Mouse (Mus musculus) hindbrain, embryonic 14.5 days (tissue): Measurements from ENCODE around the gene Serpinb6b. TPM values are rescaled to one million over a fixed set of nuclear protein-coding genes. Genes with fewer than 3 reads are reported as not detected.
"Not testable (repeated sequence)": the region's sequence is repeated elsewhere in the genome, so short reads cannot be mapped to it uniquely, and the experiment has no call there.

Experiments
- ATAC-seq: fragments of 200-750 bp; cut with Nextera tagmentation; 2 replicates; pipeline ENCODE4 v1.8.0; 2017; ENCODE audit warnings: moderate number of reproducible peaks, mild to moderate bottlenecking, moderate TSS enrichment, moderate library complexity; ENCODE audit not compliant: low FRiP score
- DNase-seq: peaks from one replicate; pipeline ENCODE4 v3.0.0-alpha.2; 2015; ENCODE audit warnings: low spot score
- H3K27ac ChIP-seq: fragments of 300-500 bp; sonication (generic); 2 replicates; pipeline ENCODE4 v1.5.1; 2014; ENCODE audit warnings: mild to moderate bottlenecking, moderate library complexity
- H3K27me3 ChIP-seq: fragments of 300-500 bp; sonication (generic); 2 replicates; pipeline ENCODE4 v1.6.1; 2014; ENCODE audit warnings: mild to moderate bottlenecking, low read length, mixed read lengths; ENCODE audit not compliant: control insufficient read depth, insufficient read depth
- H3K36me3 ChIP-seq: fragments of 300-500 bp; sonication (generic); replicated peaks from 2 replicates; pipeline ENCODE4 v1.6.1; 2014; ENCODE audit not compliant: control insufficient read depth, insufficient read depth
- H3K4me1 ChIP-seq: fragments of 300-500 bp; sonication (generic); replicated peaks from 2 replicates; pipeline ENCODE4 v1.6.1; 2014; ENCODE audit warnings: antibody characterized with exemption, low read length, mixed read lengths; ENCODE audit not compliant: control insufficient read depth, insufficient read depth
- H3K4me2 ChIP-seq: fragments of 300-500 bp; sonication (generic); replicated peaks from 2 replicates; pipeline ENCODE4 v1.6.1; 2014; ENCODE audit warnings: mild to moderate bottlenecking, moderate library complexity
- H3K4me3 ChIP-seq: fragments of 300-500 bp; sonication (generic); replicated peaks from 2 replicates; pipeline ENCODE4 v1.5.1; 2014; ENCODE audit warnings: mild to moderate bottlenecking, low read length
- H3K9ac ChIP-seq: fragments of 300-500 bp; sonication (generic); 2 replicates; pipeline ENCODE4 v1.6.1; 2014
- H3K9me3 ChIP-seq: fragments of 300-500 bp; sonication (generic); 2 replicates; pipeline ENCODE4 v1.6.1; 2016; ENCODE audit warnings: low read length; ENCODE audit not compliant: control insufficient read depth
- WGBS: fragments of 180-500 bp; shearing (Covaris S2); extraction: QIAGEN DNeasy Blood & Tissue Kit; methylation state at CpG from one replicate; pipeline ENCODE4 v1.1.7; 2014; 5-methylcytosine and 5-hydroxymethylcytosine counted together
- polyA plus RNA-seq: library from polyadenylated mRNA; unstranded; fragments of >200 nt; fragmentation: Nextera tagmentation; extraction: Ambion mirVana; gene quantifications from 2 replicates; pipeline ENCODE4 v1.2.1, GENCODE M21; 2014

Serpinb6b gene
- polyA plus RNA-seq, 1 experiment from 2014 or later: 2.8 TPM

GRCm38 (mm10) chr13:32939191-32939590 is 25.8 kb upstream of the Serpinb6b start:
- not testable (repeated sequence) for H3K9ac ChIP-seq, ATAC-seq, H3K27me3 ChIP-seq, H3K4me3 ChIP-seq, H3K4me1 ChIP-seq, H3K27ac ChIP-seq, DNase-seq, H3K9me3 ChIP-seq, H3K4me2 ChIP-seq, H3K36me3 ChIP-seq
- 75% methylated on average over 3 of the region's 3 CpGs for WGBS

GRCm38 (mm10) chr13:32956537-32956936 is 8.5 kb upstream of the Serpinb6b start:
- Histone ChIP-seq H3K4me2 (no peak overlapping the region), H3K36me3 (no peaks in the 10 kb centered on the region), H3K9me3 (no peaks in the 10 kb centered on the region), H3K4me1 (no peaks in the 10 kb centered on the region), H3K27ac (no peak overlapping the region), H3K4me3 (no peak overlapping the region), H3K9ac (no peak overlapping the region), H3K27me3 (no peaks in the 10 kb centered on the region)
- ATAC-seq (no peak), DNase-seq (no peak)
- 68% methylated on average over 4 of the region's 4 CpGs for WGBS

GRCm38 (mm10) chr13:32957917-32958316 is 7.1 kb upstream of the Serpinb6b start:
- no peaks in the 10 kb centered on the region for H3K36me3 ChIP-seq
- no peaks in the 10 kb centered on the region for H3K27me3 ChIP-seq
- no peak overlapping the region for H3K27ac ChIP-seq
- no peak overlapping the region for H3K9ac ChIP-seq
- no peaks in the 10 kb centered on the region for H3K9me3 ChIP-seq
- H3K4me1 ChIP-seq: no peaks in the 10 kb centered on the region
- 88% methylated on average over 4 of the region's 4 CpGs for WGBS
- H3K4me3 ChIP-seq: no peak overlapping the region
- ATAC-seq: no peak
- no peak overlapping the region for H3K4me2 ChIP-seq
- no peak for DNase-seq

- ATAC-seq: not testable (repeated sequence)
- WGBS: 90% methylated on average over 7 of the region's 7 CpGs
Observed at GRCm38 (mm10) chr13:32958521-32958920, 6.5 kb upstream of the Serpinb6b start.

GRCm38 (mm10) chr13:32963990-32964753 is 837 bp upstream of the Serpinb6b start:
- Histone ChIP-seq H3K27me3 (no peaks in the 10 kb centered on the region), H3K4me3 (no peak overlapping the region), H3K27ac (no peak overlapping the region), H3K4me2 (no peak overlapping the region), H3K9me3 (no peaks in the 10 kb centered on the region), H3K36me3 (no peaks in the 10 kb centered on the region), H3K4me1 (no peaks in the 10 kb centered on the region), H3K9ac (no peak overlapping the region)
- no peak for DNase-seq
- ATAC-seq: no peak
- WGBS: 87% methylated on average over 9 of the region's 9 CpGs

More at GRCm38 (mm10) chr13:32958521-32958920, 6.5 kb upstream of the Serpinb6b start:
- H3K4me3 ChIP-seq, H3K4me1 ChIP-seq, H3K4me2 ChIP-seq, H3K36me3 ChIP-seq, H3K27ac ChIP-seq, DNase-seq, H3K27me3 ChIP-seq, H3K9me3 ChIP-seq, H3K9ac ChIP-seq: not testable (repeated sequence)

- 82% methylated on average over 5 of the region's 5 CpGs for WGBS
- no peak overlapping the region for H3K4me2 ChIP-seq
- no peak for ATAC-seq
- DNase-seq: no peak
- H3K9me3 ChIP-seq: no peaks in the 10 kb centered on the region
- H3K9ac ChIP-seq: no peak overlapping the region
- no peaks in the 10 kb centered on the region for H3K27me3 ChIP-seq
- no peak overlapping the region for H3K4me3 ChIP-seq
- no peaks in the 10 kb centered on the region for H3K4me1 ChIP-seq
- H3K36me3 ChIP-seq: no peaks in the 10 kb centered on the region
- H3K27ac ChIP-seq: no peak overlapping the region
Observed at GRCm38 (mm10) chr13:32966116-32966515, 1.1 kb downstream of the Serpinb6b start.

GRCm38 (mm10) chr13:32967233-32967632 is 2.2 kb downstream of the Serpinb6b start:
- no peaks in the 10 kb centered on the region for H3K9me3 ChIP-seq
- no peaks in the 10 kb centered on the region for H3K4me1 ChIP-seq
- no peak overlapping the region for H3K27ac ChIP-seq
- H3K4me2 ChIP-seq: no peak overlapping the region
- H3K27me3 ChIP-seq: no peaks in the 10 kb centered on the region
- no peaks in the 10 kb centered on the region for H3K36me3 ChIP-seq
- no peak for DNase-seq
- no peak for ATAC-seq
- H3K9ac ChIP-seq: no peak overlapping the region
- H3K4me3 ChIP-seq: no peak overlapping the region

GRCm38 (mm10) chr13:32968353-32968984 is 3.5 kb downstream of the Serpinb6b start:
- Histone ChIP-seq H3K4me1 (no peaks in the 10 kb centered on the region), H3K9ac (no peak overlapping the region), H3K36me3 (no peaks in the 10 kb centered on the region), H3K4me3 (no peak overlapping the region), H3K27me3 (no peaks in the 10 kb centered on the region), H3K4me2 (no peak overlapping the region), H3K9me3 (no peaks in the 10 kb centered on the region), H3K27ac (no peak overlapping the region)
- WGBS: 73% methylated on average over 5 of the region's 5 CpGs
- DNase-seq (no peak), ATAC-seq (no peak)

- Histone ChIP-seq H3K27me3 (no peaks in the 10 kb centered on the region), H3K4me2 (no peak overlapping the region), H3K4me1 (no peaks in the 10 kb centered on the region), H3K9me3 (no peaks in the 10 kb centered on the region), H3K4me3 (no peak overlapping the region), H3K36me3 (no peaks in the 10 kb centered on the region), H3K9ac (no peak overlapping the region), H3K27ac (no peak overlapping the region)
- DNase-seq (no peak), ATAC-seq (no peak)
- 83% methylated on average over 4 of the region's 4 CpGs for WGBS
Observed at GRCm38 (mm10) chr13:32968996-32969640, 4.1 kb downstream of the Serpinb6b start.
